Mouse (Mus musculus) hindbrain, embryonic 12.5 days (tissue): Measurements from ENCODE around the gene Spag5. TPM values are rescaled to one million over a fixed set of nuclear protein-coding genes. Genes with fewer than 3 reads are reported as not detected.

Experiments used
- ATAC-seq: fragments of 200-750 bp; cut with Nextera tagmentation; 2 replicates; pipeline ENCODE4 v1.8.0; 2017; ENCODE audit warnings: moderate TSS enrichment; ENCODE audit not compliant: low FRiP score
- H3K27ac ChIP-seq: fragments of 300-500 bp; sonication (generic); 2 replicates; pipeline ENCODE4 v1.5.1; 2016; ENCODE audit warnings: mild to moderate bottlenecking
- H3K27me3 ChIP-seq: fragments of 300-500 bp; sonication (generic); 2 replicates; pipeline ENCODE4 v1.6.1; 2016; ENCODE audit warnings: mild to moderate bottlenecking
- H3K36me3 ChIP-seq: fragments of 300-500 bp; sonication (generic); 2 replicates; pipeline ENCODE4 v1.6.1; 2016; ENCODE audit warnings: mild to moderate bottlenecking
- H3K4me1 ChIP-seq: fragments of 300-500 bp; sonication (generic); 2 replicates; pipeline ENCODE4 v1.6.1; 2016
- H3K4me2 ChIP-seq: fragments of 300-500 bp; sonication (generic); replicated peaks from 2 replicates; pipeline ENCODE4 v1.6.1; 2016; ENCODE audit warnings: mild to moderate bottlenecking
- H3K4me3 ChIP-seq: fragments of 300-500 bp; sonication (generic); 2 replicates; pipeline ENCODE4 v1.5.1; 2016; ENCODE audit warnings: mild to moderate bottlenecking
- H3K9ac ChIP-seq: fragments of 300-500 bp; sonication (generic); 2 replicates; pipeline ENCODE4 v1.6.1; 2016; ENCODE audit warnings: mild to moderate bottlenecking, moderate library complexity
- H3K9me3 ChIP-seq: fragments of 300-500 bp; sonication (generic); replicated peaks from 2 replicates; pipeline ENCODE4 v1.6.1; 2016; ENCODE audit warnings: mild to moderate bottlenecking
- WGBS: fragments of 180-500 bp; shearing (Covaris S2); methylation state at CpG from one replicate; pipeline ENCODE4 v1.1.7; 2016; 5-methylcytosine and 5-hydroxymethylcytosine counted together
- polyA plus RNA-seq: library from polyadenylated mRNA; unstranded; fragments of >200 nt; fragmentation: Nextera tagmentation; extraction: Ambion mirVana; gene quantifications from 2 replicates; pipeline ENCODE4 v1.2.1, GENCODE M21; 2016

Spag5 gene
- polyA plus RNA-seq, 1 experiment from 2014 or later: 35.9 TPM

- Histone ChIP-seq H3K4me2 (no peak overlapping the region), H3K27ac (no peak overlapping the region), H3K27me3 (no peaks in the 10 kb centered on the region), H3K4me1 (peaks cover 39% of the 10 kb centered on the region), H3K36me3 (peaks cover 37% of the 10 kb centered on the region), H3K9me3 (no peaks in the 10 kb centered on the region), H3K4me3 (no peak overlapping the region), H3K9ac (0 out of 2 replicates have a peak overlapping the region, but pooled peaks have one; percentile 3)
- WGBS: 87% methylated on average over 7 of the region's 7 CpGs
- ATAC-seq: no peak
Measured at GRCm38 (mm10) chr11:78345801-78346200, 44.5 kb downstream of the Spag5 start.

- no peaks in the 10 kb centered on the region for H3K9me3 ChIP-seq
- H3K4me3 ChIP-seq: no peak overlapping the region
- no peak overlapping the region for H3K27ac ChIP-seq
- H3K27me3 ChIP-seq: no peaks in the 10 kb centered on the region
- H3K36me3 ChIP-seq: peaks cover 30% of the 10 kb centered on the region
- 86% methylated on average over 6 of the region's 6 CpGs for WGBS
- peaks cover 39% of the 10 kb centered on the region for H3K4me1 ChIP-seq
- no peak overlapping the region for H3K9ac ChIP-seq
- H3K4me2 ChIP-seq: no peak overlapping the region
- no peak for ATAC-seq
Measured at GRCm38 (mm10) chr11:78346326-78347069, 45.2 kb downstream of the Spag5 start.

- no peaks in the 10 kb centered on the region for H3K9me3 ChIP-seq
- no peak overlapping the region for H3K4me3 ChIP-seq
- H3K27ac ChIP-seq: no peak overlapping the region
- peaks cover 39% of the 10 kb centered on the region for H3K4me1 ChIP-seq
- H3K27me3 ChIP-seq: no peaks in the 10 kb centered on the region
- ATAC-seq: no peak
- no peak overlapping the region for H3K9ac ChIP-seq
- 90% methylated on average over 10 of the region's 10 CpGs for WGBS
- no peak overlapping the region for H3K4me2 ChIP-seq
- H3K36me3 ChIP-seq: peaks cover 27% of the 10 kb centered on the region
Measured at GRCm38 (mm10) chr11:78347070-78347754, 45.9 kb downstream of the Spag5 start.

DNA sequence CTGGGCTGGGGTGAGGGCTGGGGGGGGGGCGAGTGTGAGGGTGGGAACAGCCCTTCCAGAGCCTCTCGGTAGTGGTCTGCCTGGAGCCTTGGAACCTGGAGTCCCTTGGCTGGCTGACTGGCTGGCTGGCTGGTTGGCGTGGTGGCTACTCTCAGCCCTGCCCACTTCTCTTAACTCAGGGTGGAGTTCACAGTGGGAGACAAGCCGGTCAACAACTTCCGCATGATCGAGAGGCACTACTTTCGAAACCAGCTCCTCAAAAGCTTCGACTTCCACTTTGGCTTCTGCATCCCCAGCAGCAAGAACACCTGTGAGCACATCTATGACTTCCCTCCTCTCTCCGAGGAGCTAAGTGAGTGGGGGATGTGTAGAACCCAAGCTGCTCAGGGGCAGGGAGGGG, 46.6 kb downstream of the Spag5 start:
- H3K27ac ChIP-seq: no peak overlapping the region
- H3K4me1 ChIP-seq: peaks cover 37% of the 10 kb centered on the region
- H3K9ac ChIP-seq: no peak overlapping the region
- peaks cover 27% of the 10 kb centered on the region for H3K36me3 ChIP-seq
- H3K9me3 ChIP-seq: no peaks in the 10 kb centered on the region
- no peak overlapping the region for H3K4me2 ChIP-seq
- H3K27me3 ChIP-seq: no peaks in the 10 kb centered on the region
- H3K4me3 ChIP-seq: no peak overlapping the region
- 68% methylated on average over 9 of the region's 9 CpGs for WGBS
- no peak for ATAC-seq

DNA sequence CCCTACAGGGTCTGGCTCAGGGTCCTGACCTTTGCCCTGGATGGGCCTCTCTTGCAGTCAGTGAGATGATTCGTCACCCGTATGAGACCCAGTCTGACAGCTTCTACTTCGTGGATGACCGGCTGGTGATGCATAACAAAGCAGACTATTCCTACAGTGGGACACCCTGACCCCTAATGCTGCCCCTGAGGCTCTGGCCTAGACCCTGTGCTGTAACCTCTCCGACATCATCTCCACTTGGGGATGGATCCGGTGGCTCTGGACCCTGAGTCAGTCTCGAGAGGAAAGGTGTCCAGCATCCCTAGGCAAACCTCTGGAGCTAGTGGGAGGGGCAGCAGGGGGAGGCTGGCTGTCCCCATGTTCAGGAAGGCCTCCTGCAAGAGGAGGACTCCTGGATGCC, 47.1 kb downstream of the Spag5 start:
- Histone ChIP-seq H3K36me3 (peaks cover 27% of the 10 kb centered on the region), H3K27ac (no peak overlapping the region), H3K9me3 (no peaks in the 10 kb centered on the region), H3K4me2 (no peak overlapping the region), H3K27me3 (no peaks in the 10 kb centered on the region), H3K4me3 (no peak overlapping the region), H3K4me1 (peaks cover 35% of the 10 kb centered on the region), H3K9ac (no peak overlapping the region)
- ATAC-seq: no peak
- WGBS: 27% methylated on average over 7 of the region's 7 CpGs

DNA sequence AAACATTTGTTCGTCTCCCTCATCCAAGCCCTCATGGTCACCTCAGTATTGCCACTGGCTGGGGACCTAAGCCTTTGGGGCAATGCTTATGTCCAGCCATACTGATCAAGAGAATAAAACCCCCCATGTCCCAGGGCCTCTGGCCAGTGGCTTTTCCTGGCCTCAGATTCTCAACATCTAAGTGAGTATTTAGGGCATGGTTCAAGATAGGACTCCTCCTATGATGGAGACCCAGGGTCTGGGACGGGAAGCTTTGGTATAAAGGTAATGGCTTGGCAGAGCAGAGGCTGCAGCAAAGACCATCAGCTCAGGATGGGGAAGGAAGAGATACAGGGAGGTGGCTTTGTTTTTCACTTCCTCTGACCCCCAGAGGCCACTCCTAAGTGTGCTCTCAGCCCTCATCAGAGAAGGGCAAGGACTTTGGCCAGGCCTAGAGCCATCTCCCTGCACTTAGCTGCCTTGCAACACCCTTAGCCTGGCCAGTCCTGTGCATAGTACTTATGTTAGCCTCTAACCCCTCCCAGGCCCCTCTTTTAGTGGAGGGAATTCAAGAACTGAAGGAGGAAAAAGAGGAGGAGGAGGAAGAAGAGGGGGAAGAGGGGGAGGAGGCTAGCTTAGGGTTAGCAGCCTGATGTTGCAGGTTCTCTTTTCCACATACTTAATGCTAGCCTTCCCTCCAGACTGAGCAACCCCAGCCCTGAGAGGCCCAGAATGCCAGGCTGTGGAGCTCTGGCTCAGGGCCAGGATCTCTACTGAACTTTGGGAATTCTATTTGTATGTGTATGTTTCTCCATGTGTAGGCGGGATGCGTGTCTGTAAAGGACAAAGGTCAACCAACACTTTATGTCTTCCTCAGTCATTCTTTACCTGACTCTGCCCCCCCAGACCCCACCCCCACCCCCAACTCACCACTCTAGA, 48.4 kb downstream of the Spag5 start:
- H3K4me1 ChIP-seq: peaks cover 27% of the 10 kb centered on the region
- no peak overlapping the region for H3K4me3 ChIP-seq
- no peak for ATAC-seq
- no peaks in the 10 kb centered on the region for H3K9me3 ChIP-seq
- H3K36me3 ChIP-seq: peaks cover 27% of the 10 kb centered on the region
- no peak overlapping the region for H3K27ac ChIP-seq
- H3K4me2 ChIP-seq: no peak overlapping the region
- WGBS: 94% methylated on average over 4 of the region's 4 CpGs
- no peaks in the 10 kb centered on the region for H3K27me3 ChIP-seq
- H3K9ac ChIP-seq: no peak overlapping the region

DNA sequence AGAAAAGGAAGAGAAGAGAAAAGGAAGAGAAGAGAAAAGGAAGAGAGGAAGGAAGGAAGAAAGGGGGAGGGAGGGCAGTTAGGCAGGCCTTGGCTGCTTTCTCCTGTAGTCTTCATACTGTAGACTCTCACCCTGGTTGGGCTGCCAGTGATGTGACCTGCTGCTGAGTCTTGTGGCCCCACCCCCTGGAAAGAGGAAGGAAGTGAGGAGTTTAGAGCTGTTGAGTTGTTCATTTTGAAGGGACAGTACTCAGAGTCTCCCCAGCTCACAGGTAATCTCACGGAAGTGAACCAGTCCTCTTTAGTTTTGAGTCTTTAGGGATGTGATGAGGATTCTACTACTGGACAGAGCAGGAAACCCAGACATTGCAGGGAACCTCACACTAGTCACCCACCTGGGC, 51.8 kb downstream of the Spag5 start:
- no peak for ATAC-seq
- no peaks in the 10 kb centered on the region for H3K9me3 ChIP-seq
- WGBS: 78% methylated on average over 1 of the region's 1 CpGs

DNA sequence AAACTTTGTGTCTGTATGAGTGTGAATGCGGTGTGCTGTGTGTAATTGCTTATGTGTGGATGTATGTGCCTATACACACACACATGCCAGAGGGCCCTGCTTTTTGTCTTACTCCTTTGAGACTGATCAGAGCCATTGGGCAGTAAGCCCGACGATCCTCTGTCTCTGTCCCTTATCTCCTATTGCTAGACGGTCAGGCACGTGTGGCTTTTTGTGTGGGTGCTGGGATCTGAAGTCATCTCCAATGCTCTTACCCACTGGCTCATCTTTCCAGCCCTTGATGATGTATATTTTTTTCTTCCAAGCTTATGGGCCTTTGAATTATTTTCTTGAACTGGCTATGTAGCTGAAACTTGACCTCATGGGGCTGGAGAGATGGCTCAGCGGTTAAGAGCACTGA, 53.6 kb downstream of the Spag5 start:
- Histone ChIP-seq H3K4me1 (no peaks in the 10 kb centered on the region), H3K9me3 (no peaks in the 10 kb centered on the region), H3K36me3 (peaks cover 3% of the 10 kb centered on the region; the same call in 1 of the 2 replicates), H3K4me2 (no peak overlapping the region), H3K27ac (no peak overlapping the region), H3K27me3 (no peaks in the 10 kb centered on the region), H3K4me3 (no peak overlapping the region), H3K9ac (no peak overlapping the region)
- ATAC-seq: no peak
- 88% methylated on average over 6 of the region's 6 CpGs for WGBS

More for the DNA sequence above, 51.8 kb downstream of the Spag5 start:
- Histone ChIP-seq H3K27me3 (no peaks in the 10 kb centered on the region), H3K4me2 (no peak overlapping the region), H3K27ac (no peak overlapping the region), H3K9ac (no peak overlapping the region), H3K36me3 (peaks cover 20% of the 10 kb centered on the region), H3K4me1 (0 out of 2 replicates have a peak, but pooled peaks cover 3% of the 10 kb centered on the region), H3K4me3 (no peak overlapping the region)

GRCm38 (mm10) chr11:78355471-78356238, 54.3 kb downstream of the Spag5 start:
- no peak overlapping the region for H3K9ac ChIP-seq
- no peak for ATAC-seq
- H3K27ac ChIP-seq: no peak overlapping the region
- no peak overlapping the region for H3K4me2 ChIP-seq
- no peaks in the 10 kb centered on the region for H3K4me1 ChIP-seq
- no peaks in the 10 kb centered on the region for H3K36me3 ChIP-seq
- H3K4me3 ChIP-seq: no peak overlapping the region
- no peaks in the 10 kb centered on the region for H3K9me3 ChIP-seq
- WGBS: 29% methylated on average over 4 of the region's 4 CpGs
- no peaks in the 10 kb centered on the region for H3K27me3 ChIP-seq

DNA sequence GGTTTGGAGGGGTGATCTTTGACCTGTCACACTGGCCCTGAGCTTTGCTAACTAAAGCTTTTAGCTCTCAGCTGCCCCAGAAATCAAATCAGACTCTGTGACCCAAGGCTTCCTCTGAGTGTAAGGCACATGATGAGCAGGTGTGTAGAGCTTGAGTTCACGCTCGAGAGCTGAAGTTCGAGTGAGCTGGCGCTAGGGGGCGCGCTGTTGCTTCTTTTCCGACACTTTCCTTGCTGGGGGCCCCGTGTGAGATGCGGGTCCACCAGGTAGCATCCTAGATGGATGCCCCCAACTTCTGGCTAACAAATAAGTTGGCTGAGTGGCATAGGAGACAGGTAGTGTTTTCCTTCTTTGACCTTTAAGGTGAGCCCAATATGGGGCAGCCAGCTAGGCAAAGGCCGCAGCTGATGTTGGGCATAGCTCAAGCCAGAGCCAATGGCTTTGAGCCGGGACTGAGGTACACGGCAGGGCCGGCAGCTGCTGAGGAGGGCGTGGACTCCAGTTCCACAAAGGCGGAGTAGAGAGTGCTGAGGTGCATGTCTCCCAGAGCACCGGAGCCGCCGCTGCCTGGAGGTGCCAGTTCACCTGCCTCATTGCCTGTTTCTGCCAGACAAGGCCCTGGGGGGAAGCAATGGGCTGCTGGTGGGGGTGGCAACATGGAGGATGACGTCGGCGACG, 57.1 kb downstream of the Spag5 start:
- H3K4me2 ChIP-seq: no peak overlapping the region
- H3K27me3 ChIP-seq: no peaks in the 10 kb centered on the region
- 13% methylated on average over 22 of the region's 22 CpGs for WGBS
- H3K4me3 ChIP-seq: no peak overlapping the region
- no peak overlapping the region for H3K27ac ChIP-seq
- no peaks in the 10 kb centered on the region for H3K9me3 ChIP-seq
- H3K36me3 ChIP-seq: no peaks in the 10 kb centered on the region
- no peaks in the 10 kb centered on the region for H3K4me1 ChIP-seq
- ATAC-seq: no peak
- H3K9ac ChIP-seq: no peak overlapping the region

DNA sequence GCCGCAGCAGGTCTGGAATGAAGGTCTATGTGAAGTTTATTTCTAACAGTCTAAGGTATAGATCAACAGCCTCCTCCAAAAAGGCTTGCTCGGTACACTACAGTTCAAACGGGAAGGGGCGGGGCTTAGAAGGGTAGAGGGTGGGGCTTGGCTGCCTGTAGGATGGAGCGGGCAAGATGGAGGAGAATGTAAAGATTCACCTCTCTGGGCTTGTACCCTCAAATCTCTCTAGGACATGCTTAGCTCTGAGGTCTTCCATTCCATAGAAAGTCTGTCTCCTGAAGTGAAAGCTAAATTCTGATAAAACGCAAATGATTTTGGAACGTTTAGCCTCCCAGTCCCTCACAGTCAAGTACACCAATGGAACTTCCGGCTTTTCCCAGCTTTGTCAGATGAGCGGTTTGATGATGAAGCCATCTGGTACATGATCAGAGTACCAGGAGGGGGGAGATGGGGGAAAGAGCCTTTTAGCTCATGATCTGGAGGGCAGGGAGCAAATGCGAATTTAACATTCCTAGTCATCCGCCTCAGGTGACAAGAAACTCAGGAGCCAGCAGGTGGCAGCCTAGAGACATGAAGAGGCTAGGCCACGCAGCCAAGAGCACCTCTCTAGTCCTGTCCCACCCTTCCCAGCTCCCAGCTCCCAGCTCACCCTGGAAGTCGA, 58.9 kb downstream of the Spag5 start:
- H3K27ac ChIP-seq: no peak overlapping the region
- no peaks in the 10 kb centered on the region for H3K9me3 ChIP-seq
- H3K36me3 ChIP-seq: no peaks in the 10 kb centered on the region
- H3K4me2 ChIP-seq: peak overlapping the region; percentile 31
- no peak overlapping the region for H3K9ac ChIP-seq
- peak overlapping the region; percentile 22; the same call in 1 of the 2 replicates for H3K4me3 ChIP-seq
- H3K4me1 ChIP-seq: no peaks in the 10 kb centered on the region
- 13% methylated on average over 13 of the region's 13 CpGs for WGBS
- ATAC-seq: peak; percentile 71
- no peaks in the 10 kb centered on the region for H3K27me3 ChIP-seq
